Mouse (Mus musculus) brain, adult 10 weeks (tissue): ENCODE results near the gene Olfr965. TPM values are rescaled to one million over a fixed set of nuclear protein-coding genes. Genes with fewer than 3 reads are reported as not detected.

ENCODE experiments used
- polyA plus RNA-seq: library from polyadenylated mRNA; stranded (reverse); fragments of 350-450 nt; fragmentation: Illumina TruSeq; extraction: RNeasy Lipid Tissue Mini Kit (QIAGEN cat#74804); gene quantifications from one replicate; pipeline ENCODE4 v1.2.3, GENCODE M21; 2015; ENCODE audit warnings: low read depth, low replicate concordance

The Olfr965 gene
- not detected for polyA plus RNA-seq

DNA sequence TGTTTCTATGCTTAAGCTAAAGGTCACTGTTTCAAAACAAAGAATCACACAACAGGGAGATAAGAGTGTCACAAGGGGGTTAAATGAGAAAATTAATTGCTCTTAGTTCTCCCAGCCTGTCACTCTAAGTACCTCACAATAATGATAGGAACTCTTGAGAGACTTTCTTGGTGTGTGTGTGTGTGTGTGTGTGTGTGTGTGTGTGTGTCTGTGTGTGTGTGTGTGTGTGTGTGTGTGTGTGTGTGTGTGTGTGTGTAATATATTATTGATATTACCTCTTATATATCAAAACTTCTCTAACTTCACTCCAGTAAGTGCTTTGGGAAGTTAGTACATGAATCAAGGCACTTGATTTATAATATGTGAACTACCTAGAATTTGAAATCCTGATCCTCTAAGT lies at the start of gene Olfr965:
Olfr965 (plus strand) TSS at position 301 of the 400 bp plus-strand sequence.

DNA sequence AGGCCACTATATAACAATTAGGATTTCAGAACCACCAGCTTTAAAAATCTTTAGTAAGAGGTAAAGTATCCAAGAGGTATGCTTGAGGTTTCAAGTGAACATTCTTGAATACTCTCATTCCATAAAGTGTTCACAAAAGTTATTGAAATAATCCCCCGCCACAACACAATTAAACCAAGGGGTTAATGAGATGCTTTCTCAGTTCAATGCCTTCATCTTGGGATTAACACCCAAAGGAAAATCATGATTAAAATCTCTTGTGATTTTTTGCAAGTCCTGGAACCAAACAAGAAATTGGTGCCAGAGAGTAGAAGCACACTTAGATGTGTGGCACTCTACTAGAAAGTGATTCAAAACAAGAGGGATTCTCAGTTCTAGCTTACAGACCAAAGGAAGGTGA lies 44.2 kb upstream of the Olfr965 start, which contains the start of gene Olfr963:
Olfr963 (plus strand) TSS at position 301 of the 400 bp plus-strand sequence.

DNA sequence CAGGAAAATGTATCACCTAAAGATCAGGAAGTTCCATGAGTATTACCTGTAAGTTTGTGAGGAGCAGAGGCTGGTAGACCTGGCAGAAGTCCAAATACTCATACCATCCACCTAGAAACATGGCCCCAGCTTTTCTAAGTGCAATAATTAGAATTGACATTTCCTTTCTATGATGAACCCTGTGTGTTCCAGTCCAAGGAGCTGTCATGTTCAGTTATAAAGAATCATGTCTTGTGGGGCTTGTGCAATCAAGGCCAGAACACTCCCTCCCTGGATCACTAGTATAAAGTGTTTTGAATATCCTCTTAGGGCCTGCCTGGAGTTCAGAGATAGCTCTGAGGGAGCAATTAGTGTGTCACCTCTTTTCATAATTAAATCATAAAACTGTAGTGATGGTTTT lies 4.1 kb upstream of the Olfr965 start, which contains the start of gene Olfr149:
Olfr149 (minus strand) TSS at position 101 of the 400 bp plus-strand sequence.

DNA sequence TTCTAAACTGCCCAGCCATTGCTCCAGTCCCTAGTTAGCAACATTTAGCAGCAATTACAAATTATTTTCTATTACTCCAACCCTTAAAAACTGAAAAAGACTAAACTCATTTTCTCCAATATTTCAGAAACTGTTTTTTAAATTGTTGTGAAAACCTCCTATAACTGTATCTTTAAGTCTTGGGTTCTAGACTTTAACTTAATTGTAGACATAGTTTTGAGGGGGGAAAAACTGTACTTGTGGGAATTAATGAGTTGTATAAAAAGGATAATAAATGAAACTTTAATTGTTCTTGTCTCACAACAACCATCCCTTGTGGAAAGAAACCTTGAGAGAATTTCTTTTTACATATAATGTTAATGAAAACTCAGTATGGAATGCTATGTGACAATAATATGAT lies 19.5 kb downstream of the Olfr965 start, which contains the start of gene Olfr150:
Olfr150 (plus strand) TSS at position 301 of the 400 bp plus-strand sequence.

GRCm38 (mm10) chr9:39745949-39746348 lies 34.8 kb downstream of the Olfr965 start, which contains the start of gene Olfr967:
Gene Olfr967 (plus strand): TSS chr9:39746249.

Other genes starting within 250 kb of the Olfr965 start
- not detected for gene Olfr955, start 239.4 kb upstream of the Olfr965 start, polyA plus RNA-seq
- gene Olfr44, start 217.4 kb upstream of the Olfr965 start, polyA plus RNA-seq = not detected
- gene Olfr957, start 195.5 kb upstream of the Olfr965 start, polyA plus RNA-seq = not detected
- not detected for gene Olfr958, start 157.3 kb upstream of the Olfr965 start, polyA plus RNA-seq
- not detected for gene Olfr959, start 135.8 kb upstream of the Olfr965 start, polyA plus RNA-seq
- 10.0 TPM for gene AW551984, start 107.0 kb upstream of the Olfr965 start, polyA plus RNA-seq
- gene Olfr148, start 100.7 kb upstream of the Olfr965 start, polyA plus RNA-seq = not detected
- gene Olfr960, start 90.0 kb upstream of the Olfr965 start, polyA plus RNA-seq = not detected
- gene Olfr961, start 66.3 kb upstream of the Olfr965 start, polyA plus RNA-seq = not detected
- not detected for gene Olfr963, start 44.1 kb upstream of the Olfr965 start, polyA plus RNA-seq
- not detected for gene Olfr149, start 4.2 kb upstream of the Olfr965 start, polyA plus RNA-seq
- gene Olfr150, start 19.6 kb downstream of the Olfr965 start, polyA plus RNA-seq = not detected
- not detected for gene Olfr967, start 34.9 kb downstream of the Olfr965 start, polyA plus RNA-seq
- not detected for gene Olfr968, start 71.9 kb downstream of the Olfr965 start, polyA plus RNA-seq
- gene Olfr969, start 79.6 kb downstream of the Olfr965 start, polyA plus RNA-seq = not detected
- gene Olfr970, start 97.5 kb downstream of the Olfr965 start, polyA plus RNA-seq = not detected
- gene Olfr971, start 125.5 kb downstream of the Olfr965 start, polyA plus RNA-seq = not detected
- gene Olfr972, start 155.1 kb downstream of the Olfr965 start, polyA plus RNA-seq = not detected
- not detected for gene Olfr229, start 196.0 kb downstream of the Olfr965 start, polyA plus RNA-seq
- gene Olfr974, start 226.1 kb downstream of the Olfr965 start, polyA plus RNA-seq = not detected
- not detected for gene Olfr975, start 240.7 kb downstream of the Olfr965 start, polyA plus RNA-seq
- not detected for gene Olfr976, start 249.8 kb downstream of the Olfr965 start, polyA plus RNA-seq